Mouse (Mus musculus) WW6 (cell line): ENCODE measurements at regions not wholly inside any gene's neighbourhood (a gene's known extent, or its start where the extent isn't known, plus 50 kb on each side); places are given as distances from the start of the nearest gene placed in this dataset.

Source experiments
- DNase-seq: peaks from one replicate; pipeline ENCODE4 v3.0.0-alpha.2; 2013; ENCODE audit warnings: low read depth, low spot score

DNA sequence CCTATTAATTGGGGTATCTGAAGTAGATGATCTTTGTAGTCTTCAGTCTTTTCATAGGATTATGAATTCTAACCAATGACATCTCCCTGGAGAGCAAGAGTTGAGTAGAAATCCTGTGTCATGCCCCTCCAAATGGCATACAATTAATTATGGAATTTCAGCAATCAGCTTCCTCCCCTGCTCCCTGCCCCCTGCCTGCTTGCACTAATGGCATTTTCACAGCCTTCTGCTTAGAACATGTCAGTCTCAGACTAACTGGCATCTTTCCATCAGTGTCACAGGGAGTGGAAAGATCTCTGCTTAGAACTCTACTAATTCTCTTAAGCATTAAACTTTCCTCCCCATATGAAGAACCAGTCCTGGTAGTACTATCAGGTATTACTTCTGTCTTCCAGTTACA lies 581.8 kb upstream of the Camk1g start:
- DNase-seq, result no peak

DNA sequence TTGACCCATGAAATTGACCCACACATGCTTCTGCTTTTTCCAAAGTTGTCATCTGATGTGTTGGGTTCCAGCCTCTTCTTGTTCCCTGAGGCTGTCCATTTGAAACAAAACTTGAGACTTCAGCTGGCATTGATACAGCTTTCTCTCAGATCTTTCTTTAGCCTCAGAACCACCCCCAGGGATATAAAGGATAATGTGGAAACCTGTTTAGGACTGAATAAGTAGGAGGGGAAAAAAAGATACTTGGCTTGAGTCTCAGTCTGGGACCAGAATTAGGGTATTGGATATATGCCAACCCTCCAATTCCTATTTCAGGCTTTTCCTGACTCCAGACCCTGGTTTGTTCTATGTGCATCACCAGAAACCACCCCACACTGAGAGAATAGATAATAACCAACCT lies 579.7 kb upstream of the Camk1g start:
- no peak for DNase-seq

DNA sequence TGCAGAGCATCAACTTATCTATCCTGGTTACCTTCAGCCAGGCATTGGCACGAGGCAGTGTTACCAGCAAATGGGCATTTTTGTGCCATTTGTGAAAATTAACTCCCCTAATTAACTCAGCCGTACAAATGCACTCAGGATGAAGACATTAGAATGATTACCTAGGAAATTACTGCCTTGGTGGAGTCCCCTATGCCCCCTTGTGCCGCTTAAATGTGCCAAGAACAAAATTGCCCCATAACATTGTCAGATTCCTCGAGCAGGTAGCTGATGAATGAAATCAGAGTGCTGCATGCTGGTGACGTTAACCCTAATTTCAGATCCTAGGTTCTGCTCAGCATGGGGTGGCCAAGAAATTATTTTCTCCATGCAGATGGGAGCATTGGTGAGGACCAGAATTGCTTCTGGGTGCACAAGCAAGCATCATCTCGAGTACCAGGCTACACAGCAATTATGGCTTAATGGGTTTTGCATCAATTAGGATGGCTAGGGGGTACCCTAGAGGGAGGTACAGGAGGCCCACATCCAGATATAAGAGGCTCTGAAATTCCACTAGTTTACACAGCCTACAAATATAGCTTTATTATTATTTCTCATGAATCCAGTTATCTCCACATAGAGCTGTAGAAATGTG lies 577.0 kb upstream of the Camk1g start:
- DNase-seq, result no peak

DNA sequence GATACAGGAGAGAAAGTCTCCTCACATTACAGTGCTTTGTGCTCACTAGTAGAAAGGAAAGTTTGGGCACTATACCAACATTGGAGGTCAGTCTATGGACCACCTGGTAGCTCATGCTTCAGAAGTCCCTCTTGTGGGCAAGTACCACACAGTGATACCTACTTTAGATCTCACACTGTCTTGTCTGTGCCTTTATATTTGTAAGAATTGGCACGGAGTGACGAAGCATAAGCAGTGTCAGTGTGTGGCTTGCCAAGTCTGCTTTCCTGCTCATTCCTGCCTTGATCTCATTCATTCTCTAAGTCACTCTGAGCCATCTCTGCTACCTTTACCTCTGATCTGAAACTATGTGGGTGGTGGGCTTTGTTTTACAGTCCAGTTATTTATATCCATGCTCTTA lies 565.9 kb upstream of the Camk1g start:
- DNase-seq, result no peak

DNA sequence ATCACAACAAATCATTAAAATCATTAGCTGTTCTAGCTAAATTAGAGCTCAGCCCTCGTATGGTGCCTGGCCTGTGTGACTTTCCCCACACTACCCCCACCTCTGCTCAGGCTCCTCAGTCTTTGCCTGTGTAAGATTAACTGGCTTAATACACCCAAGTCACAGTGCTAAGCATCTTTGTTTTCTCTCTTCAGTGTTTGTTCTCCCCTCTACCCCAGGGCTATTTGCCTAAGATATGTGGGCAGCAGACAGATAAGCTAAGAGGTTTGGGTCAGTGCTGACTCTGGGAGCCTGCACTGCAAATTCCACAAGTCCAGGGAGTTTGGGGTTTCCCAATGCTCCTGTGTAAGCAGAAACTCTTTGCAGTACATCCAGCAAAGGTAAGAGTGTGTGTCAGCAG lies 564.2 kb upstream of the Camk1g start:
- DNase-seq, result no peak

DNA sequence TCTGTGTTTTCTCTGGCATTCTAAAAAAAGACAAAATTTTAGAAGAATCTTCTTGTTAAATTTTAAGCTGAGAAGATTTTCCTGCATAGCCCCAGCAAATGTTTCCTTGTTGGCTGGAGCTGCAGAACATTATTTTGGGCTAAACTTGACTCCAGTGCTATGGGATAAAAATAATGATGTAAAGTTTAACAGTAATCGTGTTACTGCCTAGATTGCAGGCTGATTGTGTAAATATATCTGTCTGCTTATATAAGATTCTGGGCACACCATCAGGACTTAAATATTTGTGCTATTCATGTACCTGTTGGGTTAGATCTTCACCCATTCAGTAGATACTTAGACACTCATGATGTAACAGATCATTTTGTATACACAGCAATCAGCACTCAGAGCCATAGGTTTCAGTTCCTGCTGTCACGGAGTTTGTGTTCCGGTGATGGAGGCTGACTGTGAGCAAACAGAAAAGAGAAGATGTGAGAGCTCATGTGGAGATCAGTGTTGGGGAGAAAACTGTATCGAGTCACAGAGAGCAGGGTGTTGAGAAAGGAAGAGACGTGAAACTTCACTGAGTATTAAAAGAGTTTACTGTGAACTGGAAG lies 561.1 kb upstream of the Camk1g start:
- DNase-seq, result no peak

DNA sequence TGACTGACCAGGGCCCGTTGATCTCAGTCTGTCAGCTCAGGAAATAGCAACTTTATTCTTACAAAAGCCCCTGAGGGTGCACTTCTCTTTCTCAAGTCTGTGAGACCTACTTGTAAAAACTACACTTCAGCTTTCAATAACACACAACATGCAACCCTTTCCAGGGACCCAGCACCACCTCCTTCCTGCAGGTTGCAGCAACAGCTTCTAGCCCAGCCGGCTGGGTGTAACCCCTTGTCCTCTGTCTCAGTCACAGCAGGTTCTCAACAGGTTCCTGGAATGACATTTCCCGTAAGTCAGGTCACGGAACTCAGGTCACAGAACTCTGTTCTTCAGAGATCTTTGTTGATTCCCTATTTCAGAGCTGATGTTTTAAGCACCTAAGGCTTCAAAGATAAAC lies 558.5 kb upstream of the Camk1g start:
- DNase-seq, result no peak

DNA sequence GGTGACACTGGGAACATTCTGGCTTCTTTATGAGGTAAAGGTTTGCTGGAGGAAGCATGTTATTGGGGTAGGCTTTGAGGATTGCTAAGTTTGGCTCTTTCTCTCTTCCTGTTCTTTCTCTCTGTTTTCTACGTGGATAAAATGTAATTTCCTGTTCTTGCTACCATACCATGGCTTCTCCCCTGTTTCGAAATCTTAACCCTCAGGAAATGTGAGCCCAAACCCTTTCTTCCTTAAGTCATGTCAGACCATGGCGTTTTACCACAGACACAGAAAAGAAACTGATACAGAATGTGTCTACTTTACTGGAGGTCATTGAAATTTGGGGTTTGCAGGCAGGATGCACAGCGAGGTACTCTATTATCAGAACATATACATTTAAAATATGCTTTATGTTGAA lies 552.7 kb upstream of the Camk1g start:
- DNase-seq, result no peak

DNA sequence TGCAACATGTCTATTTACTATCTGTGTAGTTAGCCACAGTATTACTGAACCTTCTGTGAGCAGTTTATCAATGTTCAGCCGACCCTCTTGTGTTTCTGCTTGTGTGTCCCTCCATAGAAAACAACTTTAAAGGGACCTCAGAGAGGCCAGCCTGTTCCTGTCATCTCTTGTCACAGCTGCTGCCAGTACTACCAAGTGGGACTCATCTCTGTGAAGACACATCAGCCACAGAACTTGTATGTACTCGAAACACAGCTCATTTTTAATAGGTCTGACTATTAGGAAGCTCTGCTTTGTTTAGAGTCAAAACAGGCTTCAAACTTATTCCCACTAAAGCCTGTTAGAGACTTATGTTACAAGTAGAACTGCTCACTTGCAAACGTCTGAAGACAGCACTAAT lies 549.1 kb upstream of the Camk1g start:
- DNase-seq, result no peak

DNA sequence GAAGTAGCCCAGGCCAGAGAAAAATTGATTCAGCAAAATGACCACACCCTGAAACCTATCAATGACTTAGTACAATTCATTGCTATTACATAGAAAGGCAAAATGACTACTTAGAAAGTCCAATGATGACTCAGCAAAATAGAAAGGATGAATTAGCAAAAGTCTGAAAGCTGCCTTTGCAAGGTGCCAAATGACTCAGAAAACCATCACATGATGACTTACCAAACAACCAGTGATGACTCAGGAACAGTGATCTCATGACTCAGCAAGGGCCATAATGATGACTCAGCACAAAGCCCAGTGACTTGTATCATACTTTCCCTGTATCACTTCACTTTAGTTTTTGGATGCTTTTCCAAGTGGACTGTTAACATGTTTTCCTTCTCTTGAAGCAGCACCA lies 535.6 kb upstream of the Camk1g start:
- DNase-seq, result no peak

DNA sequence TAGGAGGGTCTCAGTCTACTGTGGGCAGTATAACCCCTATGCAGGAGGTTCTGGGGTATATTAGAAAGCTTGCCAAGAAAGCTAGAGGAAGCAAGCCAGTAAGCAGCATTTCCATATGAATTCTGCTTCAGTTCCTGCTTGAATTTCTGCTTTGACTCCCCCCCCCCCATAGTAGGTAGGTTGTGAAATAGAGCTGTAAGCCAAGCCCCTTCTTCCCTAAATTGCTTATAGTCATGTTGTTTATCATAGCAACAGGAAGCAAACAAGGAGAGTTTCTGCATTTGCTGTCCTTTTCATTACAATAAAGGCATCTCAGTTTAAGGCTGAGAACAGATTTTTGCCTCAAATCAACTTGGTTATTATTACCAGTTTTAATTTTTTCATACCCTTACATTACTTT lies 524.0 kb upstream of the Camk1g start:
- no peak for DNase-seq

DNA sequence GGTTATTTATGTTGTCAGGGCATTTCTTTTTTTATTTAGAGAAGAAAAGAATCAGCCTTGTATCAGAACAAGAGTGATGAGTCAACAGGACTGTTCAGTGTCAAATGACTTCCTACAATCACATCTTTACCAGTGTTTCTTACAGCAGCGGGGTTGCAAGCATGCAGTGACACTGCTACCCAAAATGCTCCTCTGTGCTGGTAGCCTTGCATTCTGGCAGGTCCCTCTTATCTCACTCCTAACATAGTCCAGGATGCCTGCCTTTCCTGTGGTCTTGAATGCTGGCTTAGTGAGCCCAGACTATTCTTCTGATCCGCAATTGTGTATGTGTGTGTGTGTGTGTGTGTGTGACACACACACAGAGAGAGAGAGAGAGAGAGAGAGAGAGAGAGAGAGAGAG lies 506.4 kb upstream of the Camk1g start:
- no peak for DNase-seq

DNA sequence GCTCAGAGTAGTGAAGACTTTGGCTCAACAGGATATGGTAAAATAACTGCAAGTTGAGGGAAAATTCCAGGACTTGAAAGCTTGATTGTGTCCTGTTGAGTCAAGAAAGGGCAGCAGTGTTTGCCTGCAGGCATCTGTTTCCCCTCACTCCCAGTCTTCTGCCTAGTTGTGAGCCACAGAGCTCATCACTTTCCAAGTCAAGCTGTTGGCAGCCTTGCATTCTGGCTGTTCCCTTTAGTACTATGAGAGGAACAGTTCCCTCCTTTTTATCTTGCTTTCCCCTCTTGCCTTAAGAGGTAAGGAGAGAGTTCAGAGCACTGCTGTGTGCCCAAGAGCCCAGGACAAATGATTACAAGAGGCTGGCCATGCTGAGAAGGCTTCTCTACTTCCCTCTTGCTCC lies 506.0 kb upstream of the Camk1g start:
- DNase-seq, result no peak

DNA sequence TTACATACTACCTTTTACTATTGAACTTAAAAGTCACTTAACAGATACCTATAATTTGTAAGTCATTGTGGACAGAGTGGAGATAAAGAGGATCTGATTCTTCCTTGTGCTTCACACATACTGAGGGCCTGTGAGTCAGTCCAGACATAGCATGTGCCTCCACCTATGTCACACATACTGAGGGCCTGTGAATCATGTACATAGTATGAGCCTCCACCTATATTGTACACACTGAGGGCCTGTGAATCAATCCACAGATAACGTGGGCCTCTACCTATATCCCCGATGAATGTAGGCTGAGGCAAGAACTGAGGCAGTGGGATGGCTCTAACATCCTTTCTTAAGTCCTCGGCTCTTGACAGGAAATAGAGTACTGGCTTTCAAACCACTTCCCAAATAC lies 505.2 kb upstream of the Camk1g start:
- no peak for DNase-seq

DNA sequence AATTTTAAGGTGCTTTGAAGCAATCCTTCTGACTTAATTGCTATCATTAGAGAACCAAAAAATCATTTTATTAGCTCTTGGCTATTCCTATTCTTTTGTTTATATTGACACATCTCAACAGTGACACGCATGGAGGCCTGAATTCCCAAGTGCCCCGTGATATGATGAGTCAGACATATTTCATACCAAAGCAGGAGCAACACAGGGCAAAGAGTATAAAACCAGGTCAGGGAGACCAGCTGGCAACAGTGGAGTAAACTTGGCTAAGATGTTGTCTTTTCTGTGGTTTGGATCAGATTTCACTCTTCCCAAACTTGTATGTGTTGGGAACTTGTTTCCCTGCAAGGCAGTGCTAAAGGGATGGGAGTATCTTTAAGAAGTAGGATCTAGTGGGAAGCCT lies 500.6 kb upstream of the Camk1g start:
- no peak for DNase-seq

DNA sequence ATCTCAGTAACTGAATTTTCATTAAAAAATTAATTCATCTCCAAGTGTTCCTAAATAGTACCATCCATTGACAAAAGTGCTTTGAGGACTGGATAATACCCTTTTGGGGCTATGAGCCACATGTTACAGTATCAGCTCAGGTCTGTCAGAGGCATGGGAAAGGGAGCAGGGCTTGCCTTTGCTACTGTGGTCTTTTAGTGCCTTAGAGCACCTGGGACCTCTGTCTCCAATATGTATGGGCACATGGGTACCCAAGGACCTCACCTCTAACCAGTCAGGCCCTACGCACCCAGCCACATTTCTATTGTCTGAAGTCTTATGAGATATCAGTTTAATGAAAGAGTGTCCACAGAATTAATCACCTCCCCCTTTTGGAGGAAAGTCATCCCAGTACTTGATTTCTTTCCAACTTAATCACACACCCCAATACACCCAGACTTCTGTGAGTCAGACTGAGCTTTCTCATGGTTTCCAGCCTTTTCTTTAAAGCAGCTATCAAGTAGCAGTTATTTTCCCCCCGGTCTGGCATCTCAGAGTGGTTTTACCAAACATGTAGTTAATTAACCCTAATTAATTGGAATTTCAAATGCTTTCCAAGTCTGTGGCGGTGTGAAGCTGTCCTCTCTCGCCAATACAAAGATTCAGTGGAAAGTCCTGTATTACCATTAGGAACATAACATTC lies 498.7 kb upstream of the Camk1g start:
- DNase-seq, result no peak

DNA sequence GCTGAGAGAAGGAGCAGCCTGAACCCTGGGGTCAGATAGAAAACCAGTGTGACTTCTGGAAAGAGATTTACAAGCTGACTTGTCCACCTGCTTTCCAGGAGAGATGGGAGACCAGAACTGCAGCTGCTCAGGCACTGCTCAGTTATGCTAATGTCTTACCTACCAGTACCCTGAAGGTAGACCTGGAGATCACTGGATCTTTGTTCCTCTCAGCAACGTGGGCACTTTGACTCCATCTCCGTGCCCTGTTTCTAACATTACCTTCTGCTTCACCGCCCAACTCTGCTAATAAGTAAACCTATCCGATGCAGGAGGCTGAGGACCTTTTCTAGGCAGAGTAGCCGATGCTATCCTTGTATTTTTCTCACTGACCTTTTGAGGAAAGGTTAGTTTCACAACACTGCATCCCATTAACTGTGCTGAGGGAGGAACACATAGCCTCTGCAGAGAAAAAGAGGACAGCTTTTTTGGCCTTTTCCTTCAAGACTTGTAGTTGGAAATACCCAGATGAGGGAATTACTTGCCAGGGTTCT lies 490.7 kb upstream of the Camk1g start:
- DNase-seq, result no peak

DNA sequence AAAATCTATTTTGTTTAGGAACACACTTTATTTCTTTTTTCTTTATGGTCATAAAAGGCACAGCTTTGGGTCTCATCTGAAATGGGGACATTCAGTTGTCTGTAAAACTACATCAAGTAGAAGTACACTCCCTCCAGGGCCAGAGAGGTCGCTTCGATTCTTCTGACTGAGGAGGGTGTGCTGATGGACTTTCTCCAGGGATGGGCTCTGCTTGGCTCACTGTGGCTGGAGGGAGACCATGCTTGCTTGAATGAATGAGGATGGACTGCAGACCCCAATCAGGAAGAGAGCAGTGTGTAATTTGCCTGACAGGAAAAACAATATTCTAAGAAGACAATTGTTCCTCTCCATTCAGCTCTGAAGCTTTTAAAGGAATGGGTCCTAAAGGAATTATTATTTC lies 490.3 kb upstream of the Camk1g start:
- DNase-seq, result no peak

DNA sequence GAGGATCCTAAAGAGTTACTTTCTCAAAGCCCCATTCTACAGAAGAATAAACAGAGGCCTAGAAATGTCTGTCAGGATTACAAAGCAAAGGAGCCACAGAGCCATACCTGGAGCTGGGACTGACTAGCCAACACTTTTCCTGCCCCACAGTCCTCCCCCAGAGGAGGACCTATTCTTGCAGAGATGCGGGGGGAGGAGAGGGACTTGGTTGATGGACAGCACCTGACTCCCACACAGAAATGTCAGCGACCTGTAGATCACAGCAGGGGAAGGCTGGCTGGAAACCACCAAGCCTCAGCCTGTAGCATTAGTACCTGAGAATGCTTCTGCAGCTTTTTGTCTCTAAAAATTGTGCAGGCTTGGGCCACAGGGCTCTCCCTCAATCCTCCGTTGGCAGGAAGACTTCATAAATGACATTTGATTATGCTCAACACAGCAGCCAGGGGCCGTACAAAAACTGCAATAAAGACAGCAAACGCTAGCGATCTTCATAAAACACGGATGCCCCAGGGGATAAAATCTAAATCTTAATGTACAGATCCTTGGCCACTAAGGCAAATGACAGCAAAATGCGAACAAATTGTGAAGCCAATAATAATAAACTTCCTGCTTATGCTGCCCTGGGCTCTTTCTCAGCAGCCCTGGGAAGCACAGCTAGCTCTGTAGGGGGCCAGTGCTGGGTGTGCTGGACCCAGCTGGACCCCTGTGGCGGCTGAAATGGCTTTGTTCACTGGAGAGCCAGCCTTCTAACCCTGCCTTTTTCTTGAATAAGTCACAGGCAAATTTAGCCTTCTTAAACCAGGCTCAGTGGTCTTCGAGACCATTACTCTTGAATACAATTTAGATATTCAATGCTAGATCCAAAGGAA lies 489.4 kb upstream of the Camk1g start:
- no peak for DNase-seq

DNA sequence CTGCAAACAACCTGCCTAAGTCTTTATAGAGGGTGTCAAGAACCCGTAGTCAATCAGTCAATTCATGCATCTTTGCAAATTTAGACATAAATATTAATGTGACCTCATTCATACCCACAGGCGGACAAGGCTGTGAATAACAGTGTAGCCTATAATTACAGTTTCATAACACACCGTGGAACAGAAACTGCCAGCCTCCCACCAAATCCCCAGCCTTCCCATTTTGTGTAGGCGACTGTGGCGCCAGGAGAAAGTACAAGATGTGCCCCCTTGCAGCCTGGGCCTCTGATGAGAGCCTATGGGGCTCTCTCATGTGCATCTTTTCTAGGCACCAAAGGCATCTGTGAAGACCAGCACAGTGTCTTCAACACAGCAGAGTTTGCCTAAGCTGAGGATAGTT lies 477.8 kb upstream of the Camk1g start:
- DNase-seq, result no peak

DNA sequence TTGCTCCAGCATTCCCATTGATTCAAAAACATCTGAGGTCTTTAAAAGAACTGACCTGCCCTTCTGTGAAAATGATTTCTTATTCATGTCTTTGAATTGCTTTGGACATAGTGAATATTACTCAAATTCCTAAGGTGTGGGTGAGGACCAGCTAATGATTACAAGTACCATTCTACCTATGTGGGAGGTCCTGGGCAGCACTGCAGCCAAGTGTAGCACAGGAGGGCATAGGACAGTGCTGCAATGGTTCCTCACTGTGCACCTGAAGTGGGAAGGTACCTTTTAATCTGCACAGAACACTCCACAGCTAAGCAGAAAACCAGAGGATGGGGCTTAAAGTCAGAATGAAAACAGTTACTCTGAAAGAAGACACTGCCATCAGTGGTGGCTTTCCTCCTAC lies 474.8 kb upstream of the Camk1g start:
- no peak for DNase-seq

DNA sequence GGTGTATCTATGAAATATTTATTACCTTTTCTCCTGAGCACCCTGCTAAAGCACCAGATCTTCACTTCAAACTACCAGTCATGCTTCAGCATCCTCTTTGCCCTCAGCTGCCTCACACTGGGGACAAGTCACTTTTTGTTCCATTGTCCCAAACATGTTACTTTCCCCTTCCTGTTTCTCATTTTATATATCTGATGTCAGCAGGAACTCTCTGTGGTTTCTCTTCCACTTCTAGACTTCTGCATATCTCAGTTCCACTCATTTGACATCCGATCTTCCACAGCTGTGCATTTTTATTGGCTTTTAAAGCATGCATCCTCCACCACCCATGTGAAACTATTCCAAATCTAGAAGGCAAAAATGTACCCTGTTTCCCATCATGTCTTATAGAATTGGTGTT lies 474.4 kb upstream of the Camk1g start:
- DNase-seq, result no peak
